Mouse (Mus musculus): ENCODE results near the gene Dlg2.

DNA sequence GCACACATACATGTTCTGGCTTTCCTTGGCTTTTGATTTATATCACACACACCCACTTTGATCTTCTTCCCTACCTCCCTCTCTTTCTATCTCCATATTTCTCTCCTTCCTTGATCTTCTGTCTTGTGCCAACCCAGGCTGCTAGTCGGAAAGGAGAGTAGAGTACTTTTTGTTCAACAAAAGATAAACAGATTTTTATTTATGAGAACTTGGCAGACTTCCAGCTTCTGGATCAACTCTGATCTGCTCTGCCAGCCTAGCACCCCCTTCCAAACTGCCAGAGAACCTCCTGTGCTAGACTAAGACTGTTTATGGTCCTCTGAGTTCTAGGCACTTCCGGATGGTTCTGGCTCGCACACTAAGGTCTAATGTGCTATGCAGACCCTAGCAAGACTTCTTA, 968.3 kb downstream of the Dlg2 start:
- TF ChIP-seq EP300 (IDR thresholded peaks at IDR 0.05; ENCODE audit: insufficient read depth, low read depth, low read length) (no peak), POLR2A (IDR thresholded peaks at IDR 0.05; ENCODE audit: insufficient read depth, low read depth, low read length) (no peak)
